Mouse (Mus musculus): Measurements from ENCODE around the gene Nrxn3. TPM values are rescaled to one million over a fixed set of nuclear protein-coding genes. Genes with fewer than 3 reads are reported as not detected.

The Nrxn3 gene
- total RNA-seq, 2 experiments from 2014 or later = not detected

- ATAC-seq (replicated peaks; ENCODE audit: low FRiP score, poor library complexity, severe bottlenecking) = no peak
These were observed 1615.0 kb downstream of the Nrxn3 start for GRCm38 (mm10) chr12:90337496-90338228.

GRCm38 (mm10) chr12:90338229-90338557 lies 1615.5 kb downstream of the Nrxn3 start:
- ATAC-seq (replicated peaks; ENCODE audit: low FRiP score, poor library complexity, severe bottlenecking) = no peak

Data from erythroid progenitor cell, adult 5-6 weeks (primary cell).